Mouse (Mus musculus): ENCODE data around the gene Zscan2.

DNA sequence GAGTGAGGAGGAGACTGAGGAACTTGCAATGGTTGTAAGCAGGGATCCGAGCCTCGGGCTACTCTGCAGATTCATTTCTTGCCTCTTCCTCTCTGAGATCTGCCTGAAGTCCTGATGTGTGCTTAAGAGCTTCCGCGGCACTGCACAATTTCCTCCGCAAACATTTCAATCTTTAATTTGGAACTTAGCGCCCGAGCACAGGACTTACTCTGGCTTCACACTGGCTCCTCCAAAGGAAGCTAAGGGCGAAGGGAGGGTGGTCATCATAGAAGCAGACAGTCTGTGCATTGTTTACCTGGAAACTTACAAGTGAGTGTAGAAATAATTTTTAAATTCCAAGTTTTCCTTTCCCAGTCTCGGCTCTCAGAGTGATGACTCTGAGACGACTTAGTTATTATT, 14.4 kb upstream of the Zscan2 start:
- no peak for TF ChIP-seq CTCF (conservative IDR thresholded peaks at IDR 0.05; ENCODE audit: low read length)
- no peak for TF ChIP-seq POU5F1 (IDR thresholded peaks at IDR 0.05; ENCODE audit: borderline replicate concordance, low read length)
- TF ChIP-seq NANOG (IDR thresholded peaks at IDR 0.05; ENCODE audit: borderline replicate concordance, low read length): no peak
